Comparison of ENCODE assay signal across 30 mouse cellular contexts in the genomic region with DNA sequence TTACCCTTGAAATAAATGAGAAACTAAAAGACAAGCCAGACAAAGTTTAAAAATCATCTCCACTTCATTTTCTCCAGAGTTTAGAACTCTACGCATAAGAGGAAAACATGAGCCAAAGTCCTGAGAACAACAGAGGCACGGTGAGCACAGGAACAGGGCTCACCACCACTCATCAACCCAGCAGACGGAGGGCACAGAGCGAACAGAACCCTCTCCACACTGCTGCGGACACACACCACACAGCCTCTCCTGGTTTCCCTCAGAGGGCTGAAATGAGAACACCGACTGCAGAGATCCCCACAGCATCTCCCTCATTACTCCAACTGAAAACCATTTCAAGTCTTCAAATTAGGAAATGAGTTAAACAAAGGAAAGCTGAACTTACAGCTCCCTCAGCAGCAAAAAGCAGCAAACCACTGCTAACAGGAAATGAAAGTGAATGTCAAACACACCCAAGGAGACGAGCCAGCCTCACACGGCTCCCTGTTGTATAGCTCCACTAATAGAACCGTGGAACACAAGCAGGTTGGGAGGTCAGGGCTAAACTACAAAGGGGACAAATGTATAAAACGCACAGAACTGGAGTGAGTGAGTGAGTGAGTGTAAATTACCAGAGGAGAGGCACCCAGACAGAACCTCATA. TPM values are rescaled to one million over a fixed set of nuclear protein-coding genes. Genes with fewer than 3 reads are reported as not detected.
A peak's percentile ranks its signal among the peaks of the same experiment; 100 is the strongest.
DNase-seq lines count a peak whose midpoint lies in the region; ATAC-seq and TF ChIP-seq lines count a peak whose summit lies in the region.
"Had no signal": no experiment of that assay in that cellular context is flagged by ENCODE, and none has a peak within 500 bp of the region (broad histone marks: within the 10 kb centered on the region; RNA-seq: fewer than 3 reads in every experiment).

No protein-coding gene starts in this region.

- H3K4me1 ChIP-seq in spleen, adult 2 months (ENCODE audit: control insufficient read depth, insufficient read depth, insufficient read length): no peaks in the 10 kb centered on the region; the same call in 1 of the 2 replicates
- H3K4me1 ChIP-seq in brown adipose tissue, adult 24 weeks (ENCODE audit: control insufficient read depth, insufficient read depth, insufficient read length, low read length): no peaks in the 10 kb centered on the region
- H3K4me1 ChIP-seq: embryonic facial prominence, embryonic 12.5 days; forebrain, embryonic 10.5 days; heart, embryonic 10.5 days; heart, embryonic 15.5 days; hindbrain, embryonic 12.5 days; intestine, embryonic 15.5 days; liver, embryonic 15.5 days; lung, embryonic 15.5 days; neural tube, embryonic 15.5 days had no signal

- H3K4me3 ChIP-seq in spleen, adult 2 months (ENCODE audit: extremely low read depth, insufficient read depth, insufficient read length): no peak overlapping the region
- H3K4me3 ChIP-seq in brown adipose tissue, adult 24 weeks (ENCODE audit: insufficient read depth, low read depth, low read length): no peak overlapping the region
- H3K4me3 ChIP-seq: embryonic facial prominence, embryonic 12.5 days; forebrain, embryonic 10.5 days; heart, embryonic 10.5 days; heart, embryonic 15.5 days; hindbrain, embryonic 12.5 days; intestine, embryonic 15.5 days; liver, embryonic 15.5 days; lung, embryonic 15.5 days; neural tube, embryonic 15.5 days had no signal

- ATAC-seq in megakaryocyte progenitor cell, adult 5-6 weeks (replicated peaks; ENCODE audit: poor library complexity): peak; percentile 52
- ATAC-seq in megakaryocyte-erythroid progenitor cell, adult 5-6 weeks (replicated peaks; ENCODE audit: low FRiP score, low TSS enrichment, poor library complexity, severe bottlenecking): no peak
- ATAC-seq: forebrain, postnatal 0 days; hindbrain, postnatal 0 days; intestine, embryonic 15.5 days had no signal

- H3K27me3 ChIP-seq in spleen, adult 2 months (ENCODE audit: control insufficient read depth, insufficient read depth, low read length): no peaks in the 10 kb centered on the region
- H3K27me3 ChIP-seq: embryonic facial prominence, embryonic 12.5 days; heart, embryonic 15.5 days; hindbrain, embryonic 12.5 days; intestine, embryonic 15.5 days; liver, embryonic 15.5 days; lung, embryonic 15.5 days; neural tube, embryonic 15.5 days had no signal

- H3K27ac ChIP-seq in spleen, adult 2 months (ENCODE audit: insufficient read depth, low read length): peak overlapping the region; percentile 29
- H3K27ac ChIP-seq in brown adipose tissue, adult 24 weeks (replicated peaks; ENCODE audit: low read depth, low read length): peak overlapping the region; percentile 17
- H3K27ac ChIP-seq: embryonic facial prominence, embryonic 12.5 days; forebrain, embryonic 10.5 days; heart, embryonic 10.5 days; heart, embryonic 15.5 days; hindbrain, embryonic 12.5 days; hindbrain, postnatal 0 days; intestine, embryonic 15.5 days; kidney, postnatal 0 days; liver, embryonic 15.5 days; lung, embryonic 15.5 days; neural tube, embryonic 15.5 days; stomach, postnatal 0 days had no signal

- no peak for TF ChIP-seq CTCF in spleen, adult 2 months (IDR thresholded peaks at IDR 0.05; ENCODE audit: extremely low read depth, insufficient read depth, insufficient read length, insufficient replicate concordance)

- 62% methylated on average over 10 of the region's 10 CpGs for WGBS in spleen, adult 2 months

- no peak for TF ChIP-seq POLR2A in spleen, adult 2 months (IDR thresholded peaks at IDR 0.05; ENCODE audit: low read depth, low read length)

- peaks cover 36% of the 10 kb centered on the region for H3K36me3 ChIP-seq in spleen, adult 2 months (ENCODE audit: control insufficient read depth, insufficient read depth, low read length)

- DNase-seq in spleen, adult 2 months (ENCODE audit: low read depth in 1 of 2, low spot score in 2 of 2): no peak
- DNase-seq in spleen, postnatal 4 days (ENCODE audit: low spot score in 2 of 2): no peak
- no peak for DNase-seq in kidney, postnatal 10 days
- DNase-seq in cerebellum, postnatal 4 days (ENCODE audit: low spot score in 2 of 2): no peak
- DNase-seq: adrenal gland, postnatal 10 days; cerebellum, adult 18-20 months; cerebellum, postnatal 10 days; forebrain, postnatal 0 days; kidney, adult 2 months; layer of hippocampus, adult 9-11 months; midbrain, embryonic 14.5 days; retina, postnatal 1 day; right cerebral cortex, postnatal 14 days; thymus, adult 18-20 months; thymus, postnatal 36 days had no signal

RNA-seq across cellular contexts. Expression of a gene that starts 9.9 kb away (rescaled TPM):
- 25.1 and 32.9 TPM in 2 replicates for polyA plus RNA-seq in spleen, adult 2 months (2012; rRNA removed)
- 9.6 and 11.7 TPM in 2 replicates for polyA plus RNA-seq in brown adipose tissue, adult 24 weeks (2012; ENCODE audit: insufficient read depth, insufficient read length, missing spikeins)
- total RNA-seq in megakaryocyte progenitor cell, adult 5-6 weeks (2015): 38.8 and 46.3 TPM in 2 replicates
- 16.2 and 19.1 TPM in 2 replicates for total RNA-seq in megakaryocyte progenitor cell, adult 5-6 weeks (2017)
- total RNA-seq in megakaryocyte-erythroid progenitor cell, adult 5-6 weeks (2014; fragmentation: Nextera tagmentation): 38.1 and 48.6 TPM in 2 replicates
- total RNA-seq in megakaryocyte-erythroid progenitor cell, adult 5-6 weeks (2017): 25.4 and 28.7 TPM in 2 replicates

RNA-seq across cellular contexts. Expression of a gene that starts 23.4 kb away (rescaled TPM):
- polyA plus RNA-seq in spleen, adult 2 months (2012; rRNA removed): 10.4 and 11.9 TPM in 2 replicates
- 13.5 and 24.4 TPM in 2 replicates for polyA plus RNA-seq in brown adipose tissue, adult 24 weeks (2012; ENCODE audit: insufficient read depth, insufficient read length, missing spikeins)
- 69.4 and 95.7 TPM in 2 replicates for total RNA-seq in megakaryocyte progenitor cell, adult 5-6 weeks (2015)
- total RNA-seq in megakaryocyte progenitor cell, adult 5-6 weeks (2017): 77.0 and 96.2 TPM in 2 replicates
- 103 and 125 TPM in 2 replicates for total RNA-seq in megakaryocyte-erythroid progenitor cell, adult 5-6 weeks (2014; fragmentation: Nextera tagmentation)
- total RNA-seq in megakaryocyte-erythroid progenitor cell, adult 5-6 weeks (2017): 85.8 and 94.4 TPM in 2 replicates
